Mouse (Mus musculus) megakaryocyte, embryonic 14.5 days (primary cell): Measurements from ENCODE around the gene Ptgir. TPM values are rescaled to one million over a fixed set of nuclear protein-coding genes. Genes with fewer than 3 reads are reported as not detected.

Experiments
- H3K27me3 ChIP-seq: replicated peaks from 2 replicates; pipeline ENCODE3; 2012; ENCODE audit warnings: inconsistent platforms
- H3K36me3 ChIP-seq: replicated peaks from 2 replicates; pipeline ENCODE3; 2012; ENCODE audit warnings: low read length, inconsistent platforms, mixed read lengths
- H3K4me1 ChIP-seq: 2 replicates; pipeline ENCODE4 v1.6.1; 2012; ENCODE audit warnings: inconsistent platforms
- H3K4me3 ChIP-seq: replicated peaks from 2 replicates; pipeline ENCODE3; 2012; ENCODE audit warnings: moderate library complexity, mild to moderate bottlenecking, inconsistent platforms
- H3K9me3 ChIP-seq: 2 replicates; pipeline ENCODE4 v1.6.1; 2012; ENCODE audit warnings: inconsistent platforms
- FLI1 ChIP-seq: IDR thresholded peaks from 2 replicates; pipeline ENCODE4 v1.6.1; 2012; ENCODE audit warnings: low read length, inconsistent platforms, mixed read lengths
- GATA1 ChIP-seq: IDR thresholded peaks from 3 replicates; pipeline ENCODE4 v1.6.1; 2012; ENCODE audit warnings: mixed read lengths, low read length, inconsistent platforms, borderline replicate concordance
- polyA plus RNA-seq: library from polyadenylated mRNA; stranded (reverse); fragments of >175 nt; gene quantifications from 2 replicates; pipeline ENCODE4 v1.2.3, GENCODE M21; 2012; ENCODE audit warnings: low replicate concordance; ENCODE audit not compliant: insufficient read depth

Gene Ptgir
- polyA plus RNA-seq, 1 experiment, result 56.9 TPM

DNA sequence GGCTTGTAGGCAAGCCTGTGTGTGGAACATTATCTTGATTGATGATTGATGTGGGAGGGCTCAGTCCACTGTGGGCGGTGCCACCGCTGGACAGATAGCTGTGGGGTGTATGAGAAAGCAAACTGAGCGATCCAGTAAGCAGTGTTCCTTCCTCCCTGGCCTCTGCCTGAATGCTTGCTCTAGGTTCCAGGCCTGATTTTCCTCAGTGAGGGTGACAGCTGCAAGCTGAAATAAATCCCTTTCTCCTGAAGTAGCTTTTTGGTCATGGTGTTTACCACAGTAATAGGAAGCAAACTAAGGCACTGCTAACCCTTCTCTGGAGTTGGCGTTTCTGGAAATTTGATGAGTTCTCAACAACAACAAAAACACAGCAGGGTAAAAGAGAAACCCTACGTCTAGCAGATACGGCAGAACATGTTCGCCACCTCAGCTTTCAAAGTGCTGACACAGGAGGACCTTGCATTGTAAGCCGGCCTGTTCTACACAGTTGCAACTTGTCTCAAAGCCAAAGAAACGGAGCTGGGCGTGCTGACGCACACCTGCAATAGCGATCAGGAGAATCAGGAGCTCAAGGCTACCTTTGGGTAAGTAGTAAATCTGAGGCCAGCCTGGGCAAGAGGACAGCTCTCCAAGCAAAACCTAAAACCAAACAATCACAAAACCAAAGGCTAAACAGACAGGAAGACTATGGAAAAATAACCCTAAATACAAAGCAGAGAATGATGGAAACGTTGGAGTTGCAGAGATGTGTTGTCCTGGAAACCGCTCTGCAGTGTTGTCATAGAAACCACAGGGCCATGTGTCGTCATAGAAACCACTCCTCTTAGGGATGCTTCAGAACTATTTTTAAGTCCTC, 50.3 kb downstream of the Ptgir start:
- H3K27me3 ChIP-seq, result peaks cover 24% of the 10 kb centered on the region
- H3K36me3 ChIP-seq, result no peaks in the 10 kb centered on the region
- TF ChIP-seq FLI1, result no peak
- no peak for TF ChIP-seq GATA1
- H3K9me3 ChIP-seq, result no peaks in the 10 kb centered on the region
- no peak overlapping the region for H3K4me3 ChIP-seq
- H3K4me1 ChIP-seq, result peaks cover 42% of the 10 kb centered on the region

GRCm38 (mm10) chr7:16959539-16960187, 53.4 kb downstream of the Ptgir start, which contains the start of gene Pnmal1:
TSS of gene Pnmal1 (plus strand) at chr7:16959679.
- Histone ChIP-seq H3K4me3 (no peak within 1 kb of the TSS), H3K27me3 (peaks cover 37% of the 10 kb centered on the region), H3K36me3 (no peaks in the 10 kb centered on the region), H3K9me3 (no peaks in the 10 kb centered on the region), H3K4me1 (peaks cover 28% of the 10 kb centered on the region)
- TF ChIP-seq FLI1, result no peak
- no peak for TF ChIP-seq GATA1

Other genes with a start within 250 kb of the Ptgir start
- gene Ceacam15, start 230.8 kb upstream of the Ptgir start, polyA plus RNA-seq, result 0.10 TPM in 1 of 2 replicates, not detected in the other
- gene Ceacam9, start 184.6 kb upstream of the Ptgir start, polyA plus RNA-seq, result not detected in 2 replicates
- gene Ap2s1, start 168.1 kb upstream of the Ptgir start, polyA plus RNA-seq, result 1,190 and 1,969 TPM in 2 replicates
- 35.2 and 52.2 TPM in 2 replicates for gene Slc1a5, start 125.2 kb upstream of the Ptgir start, polyA plus RNA-seq
- 83.0 and 118 TPM in 2 replicates for gene Strn4, start 90.6 kb upstream of the Ptgir start, polyA plus RNA-seq
- gene Fkrp, start 89.8 kb upstream of the Ptgir start, polyA plus RNA-seq, result 14.8 and 21.1 TPM in 2 replicates
- 54.4 and 70.1 TPM in 2 replicates for gene Prkd2, start 63.6 kb upstream of the Ptgir start, polyA plus RNA-seq
- gene Dact3, start 31.2 kb upstream of the Ptgir start, polyA plus RNA-seq, result 3.3 and 10.9 TPM in 2 replicates
- not detected in 2 replicates for gene Gng8, start 14.7 kb upstream of the Ptgir start, polyA plus RNA-seq
- 823 and 866 TPM in 2 replicates for gene Calm3, start 17.6 kb downstream of the Ptgir start, polyA plus RNA-seq
- not detected in 2 replicates for gene Pnmal2, start 38.2 kb downstream of the Ptgir start, polyA plus RNA-seq
- gene Pnmal1, start 53.2 kb downstream of the Ptgir start, polyA plus RNA-seq, result not detected in 2 replicates
- gene Gm42372, start 76.6 kb downstream of the Ptgir start, polyA plus RNA-seq, result 0.06 and 1.4 TPM in 2 replicates
- 2.9 and 5.3 TPM in 2 replicates for gene Ccdc8, start 86.2 kb downstream of the Ptgir start, polyA plus RNA-seq
- 55.6 and 70.0 TPM in 2 replicates for gene Ppp5c, start 121.4 kb downstream of the Ptgir start, polyA plus RNA-seq
- 3.3 and 5.6 TPM in 2 replicates for gene Hif3a, start 155.9 kb downstream of the Ptgir start, polyA plus RNA-seq
- not detected in 2 replicates for gene Psg16, start 167.6 kb downstream of the Ptgir start, polyA plus RNA-seq
- gene Ceacam3, start 243.8 kb downstream of the Ptgir start, polyA plus RNA-seq, result not detected in 2 replicates